Mouse (Mus musculus): ENCODE data around the gene Gatad2a. TPM values are rescaled to one million over a fixed set of nuclear protein-coding genes. Genes with fewer than 3 reads are reported as not detected.

Gene Gatad2a
- polyA plus RNA-seq, 1 experiment = 34.5 TPM

DNA sequence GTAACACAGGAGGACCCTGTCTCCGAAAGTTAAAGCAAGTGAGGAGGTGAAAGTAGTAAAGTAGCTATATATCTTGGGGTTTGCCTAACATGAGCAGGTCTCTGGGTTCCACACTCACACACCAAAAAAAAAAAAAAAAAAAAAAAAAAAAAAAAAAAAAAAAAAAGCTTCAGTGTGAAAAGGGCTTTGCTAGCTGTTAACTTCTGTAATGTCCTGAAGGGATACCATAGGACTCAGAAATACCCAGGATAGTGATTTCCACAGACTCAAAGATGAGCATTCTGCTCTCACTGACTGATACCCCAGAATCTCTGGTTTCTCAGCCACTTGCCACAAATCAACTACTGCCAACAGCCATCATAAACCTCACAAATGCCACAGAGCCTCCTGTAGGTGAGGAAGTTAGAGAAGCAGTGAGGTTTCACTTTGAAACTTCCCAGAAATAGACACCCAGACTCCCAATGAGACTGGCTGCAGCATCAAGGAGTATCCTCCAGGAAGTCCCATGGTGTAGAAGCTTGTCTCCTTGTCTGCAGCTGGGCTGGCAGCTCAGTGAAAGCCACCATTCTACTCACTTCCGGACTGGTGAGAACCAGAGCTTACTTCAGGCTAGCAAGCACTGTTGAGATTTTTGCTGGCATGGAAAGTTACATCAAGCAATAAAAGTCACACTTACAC, 11.2 kb downstream of the Gatad2a start:
- no peak for TF ChIP-seq POLR2A (IDR thresholded peaks at IDR 0.05; ENCODE audit: borderline replicate concordance, control insufficient read depth, low read depth, low read length)
- no peak for TF ChIP-seq CTCF (IDR thresholded peaks at IDR 0.05; ENCODE audit: control insufficient read depth, insufficient read depth, low read length)
- Histone ChIP-seq H3K27ac (ENCODE audit: control insufficient read depth, insufficient read depth, low read depth, low read length, poor library complexity) (no peak overlapping the region), H3K4me1 (ENCODE audit: control insufficient read depth, insufficient read depth, low read length) (no peaks in the 10 kb centered on the region; the same call in none of the 2 replicates), H3K4me3 (replicated peaks; ENCODE audit: control insufficient read depth, low read depth, low read length) (no peak overlapping the region)
- 50% methylated on average over 2 of the region's 2 CpGs for WGBS

DNA sequence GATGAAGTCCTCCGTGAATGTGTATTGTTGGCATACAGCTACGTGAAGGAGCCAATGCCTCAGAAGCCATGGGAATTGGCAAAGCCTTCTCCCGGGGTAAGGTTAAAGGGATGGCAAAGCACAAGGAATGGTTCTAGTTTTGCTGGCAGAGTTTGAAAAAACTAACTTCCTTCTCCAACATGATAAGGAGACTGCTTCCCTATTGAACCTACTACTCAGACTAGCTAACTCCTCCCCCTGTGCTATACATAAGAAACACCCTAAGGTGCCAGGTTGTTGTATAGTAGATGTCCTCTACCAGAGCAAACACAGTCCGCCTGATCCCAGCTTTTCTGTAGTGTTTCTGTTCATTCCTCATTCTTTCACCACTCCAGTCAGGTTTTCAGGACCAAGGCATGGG, 17.7 kb downstream of the Gatad2a start:
- 82% methylated on average over 4 of the region's 4 CpGs for WGBS
- no peak overlapping the region for H3K4me3 ChIP-seq (replicated peaks; ENCODE audit: control insufficient read depth, low read depth, low read length)
- H3K4me1 ChIP-seq (ENCODE audit: control insufficient read depth, insufficient read depth, low read length) = no peaks in the 10 kb centered on the region; the same call in none of the 2 replicates
- no peak overlapping the region for H3K27ac ChIP-seq (ENCODE audit: control insufficient read depth, insufficient read depth, low read depth, low read length, poor library complexity)
- no peak for TF ChIP-seq POLR2A (IDR thresholded peaks at IDR 0.05; ENCODE audit: borderline replicate concordance, control insufficient read depth, low read depth, low read length)
- no peak for TF ChIP-seq CTCF (IDR thresholded peaks at IDR 0.05; ENCODE audit: control insufficient read depth, insufficient read depth, low read length)

DNA sequence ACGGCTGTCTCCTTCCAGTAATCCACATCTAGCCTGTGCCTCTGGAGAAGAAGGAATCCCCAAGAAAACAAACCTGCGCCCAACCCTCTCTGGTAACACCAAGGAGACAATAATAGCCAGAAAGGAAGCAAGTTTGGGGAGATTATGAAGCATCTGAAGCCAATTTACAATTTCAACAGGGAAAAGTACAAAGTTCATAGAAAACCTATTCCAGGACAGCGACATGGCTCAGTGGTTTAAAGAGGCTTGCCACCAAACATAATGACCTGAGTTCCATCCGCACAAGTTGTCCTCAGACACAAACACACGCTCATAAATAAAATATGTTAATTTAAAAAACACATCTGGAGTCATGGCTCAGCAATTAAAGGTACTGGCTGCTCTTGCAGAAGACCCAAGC, 21.4 kb downstream of the Gatad2a start:
- H3K4me3 ChIP-seq (replicated peaks; ENCODE audit: control insufficient read depth, low read depth, low read length) = peak overlapping the region; percentile 67
- WGBS = 53% methylated on average over 5 of the region's 5 CpGs
- H3K27ac ChIP-seq (ENCODE audit: control insufficient read depth, insufficient read depth, low read depth, low read length, poor library complexity) = peak overlapping the region; percentile 88
- no peak for TF ChIP-seq POLR2A (IDR thresholded peaks at IDR 0.05; ENCODE audit: borderline replicate concordance, control insufficient read depth, low read depth, low read length)
- TF ChIP-seq CTCF (IDR thresholded peaks at IDR 0.05; ENCODE audit: control insufficient read depth, insufficient read depth, low read length) = no peak
- H3K4me1 ChIP-seq (ENCODE audit: control insufficient read depth, insufficient read depth, low read length) = peaks cover 4% of the 10 kb centered on the region; the same call in 1 of the 2 replicates

DNA sequence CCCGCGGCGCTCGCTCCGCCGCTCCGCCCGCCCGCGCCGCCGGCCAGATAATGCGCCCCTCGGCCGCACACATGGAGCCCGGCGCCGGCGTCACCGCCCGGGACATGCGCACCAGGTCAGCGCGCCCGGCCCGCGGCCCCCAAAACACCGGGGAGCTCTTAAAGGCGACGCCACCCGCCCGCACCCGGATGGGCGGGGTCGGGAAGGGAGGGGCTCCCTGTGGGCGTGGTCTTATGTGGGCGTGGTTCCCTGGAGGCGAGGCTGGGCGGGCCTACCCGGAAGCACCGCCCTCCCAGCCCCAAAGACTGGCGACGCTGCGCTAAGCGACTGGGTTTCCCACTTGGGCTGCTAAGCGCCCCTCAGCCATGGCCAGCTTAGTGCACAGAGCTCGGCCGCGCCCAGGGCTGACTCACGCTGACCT, 22.0 kb downstream of the Gatad2a start:
- under 1% methylated on average over 50 of the region's 50 CpGs for WGBS
- Histone ChIP-seq H3K4me1 (ENCODE audit: control insufficient read depth, insufficient read depth, low read length) (peaks cover 4% of the 10 kb centered on the region; the same call in 1 of the 2 replicates), H3K4me3 (replicated peaks; ENCODE audit: control insufficient read depth, low read depth, low read length) (peak overlapping the region; percentile 67), H3K27ac (ENCODE audit: control insufficient read depth, insufficient read depth, low read depth, low read length, poor library complexity) (peak overlapping the region; percentile 88)
- TF ChIP-seq CTCF (IDR thresholded peaks at IDR 0.05; ENCODE audit: control insufficient read depth, insufficient read depth, low read length) (no peak), POLR2A (IDR thresholded peaks at IDR 0.05; ENCODE audit: borderline replicate concordance, control insufficient read depth, low read depth, low read length) (peak; percentile 65; the same call in 1 of the 2 replicates)

DNA sequence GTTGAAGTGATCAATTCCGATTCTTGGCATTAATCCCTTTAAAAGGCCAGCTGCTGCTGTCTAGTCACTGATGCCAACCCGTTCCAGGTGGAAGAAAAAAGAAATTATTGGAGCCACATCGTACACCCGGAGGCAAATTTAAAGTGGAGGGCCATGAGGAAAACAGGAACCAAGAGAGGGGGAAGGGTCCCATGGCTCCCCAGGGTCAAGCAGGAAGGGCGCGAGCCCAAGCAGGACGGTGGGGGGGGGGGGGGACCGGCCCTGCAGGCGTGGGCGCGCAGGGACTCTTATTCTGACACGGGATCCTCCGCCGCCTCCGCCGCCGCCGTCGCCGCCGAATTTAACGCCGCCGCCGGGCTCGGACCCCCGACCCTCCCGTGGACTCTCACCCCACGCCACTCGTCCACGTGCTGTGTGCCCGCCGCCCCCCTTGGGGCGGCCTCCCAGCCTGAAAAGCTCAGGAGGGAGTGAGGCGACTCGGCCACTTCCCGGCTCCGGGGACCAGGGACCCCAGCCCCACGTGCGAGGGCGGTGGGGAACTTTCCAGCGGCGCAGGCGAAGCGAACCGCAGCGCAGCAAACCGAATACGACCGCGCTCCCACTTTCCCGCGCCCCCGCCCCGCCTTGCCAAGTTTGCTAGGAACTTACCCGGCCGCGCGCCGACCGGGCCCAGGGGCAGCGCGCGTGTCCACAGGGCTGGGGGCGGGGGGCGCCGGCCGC, 22.6 kb downstream of the Gatad2a start:
- peak overlapping the region; percentile 67 for H3K4me3 ChIP-seq (replicated peaks; ENCODE audit: control insufficient read depth, low read depth, low read length)
- WGBS = under 1% methylated on average over 68 of the region's 68 CpGs
- H3K27ac ChIP-seq (ENCODE audit: control insufficient read depth, insufficient read depth, low read depth, low read length, poor library complexity) = peak overlapping the region; percentile 88
- H3K4me1 ChIP-seq (ENCODE audit: control insufficient read depth, insufficient read depth, low read length) = peaks cover 4% of the 10 kb centered on the region; the same call in 1 of the 2 replicates
- TF ChIP-seq CTCF (IDR thresholded peaks at IDR 0.05; ENCODE audit: control insufficient read depth, insufficient read depth, low read length) (no peak), POLR2A (IDR thresholded peaks at IDR 0.05; ENCODE audit: borderline replicate concordance, control insufficient read depth, low read depth, low read length) (no peak)

DNA sequence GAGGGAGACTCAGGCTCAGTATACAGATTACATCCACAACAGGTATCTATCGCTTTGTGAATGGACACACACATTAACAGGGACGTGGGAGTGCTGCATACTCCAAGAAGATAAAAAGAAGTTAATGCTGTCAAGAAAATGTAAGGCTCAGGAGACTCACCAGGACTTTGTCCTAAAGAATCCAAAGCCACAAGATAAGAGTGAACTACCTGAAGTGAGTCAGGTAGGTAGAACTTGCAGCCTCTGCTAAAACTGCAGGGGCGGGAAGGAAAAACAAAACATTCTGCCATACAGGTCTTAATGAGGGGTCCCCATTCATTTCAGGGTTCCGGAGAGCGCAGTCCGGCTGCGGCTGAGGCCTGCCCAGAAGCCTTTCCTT, 23.1 kb downstream of the Gatad2a start:
- Histone ChIP-seq H3K4me3 (replicated peaks; ENCODE audit: control insufficient read depth, low read depth, low read length) (peak overlapping the region; percentile 67), H3K27ac (ENCODE audit: control insufficient read depth, insufficient read depth, low read depth, low read length, poor library complexity) (no peak overlapping the region), H3K4me1 (ENCODE audit: control insufficient read depth, insufficient read depth, low read length) (peaks cover 4% of the 10 kb centered on the region; the same call in 1 of the 2 replicates)
- WGBS = 31% methylated on average over 7 of the region's 7 CpGs
- TF ChIP-seq POLR2A (IDR thresholded peaks at IDR 0.05; ENCODE audit: borderline replicate concordance, control insufficient read depth, low read depth, low read length) (no peak), CTCF (IDR thresholded peaks at IDR 0.05; ENCODE audit: control insufficient read depth, insufficient read depth, low read length) (no peak)

DNA sequence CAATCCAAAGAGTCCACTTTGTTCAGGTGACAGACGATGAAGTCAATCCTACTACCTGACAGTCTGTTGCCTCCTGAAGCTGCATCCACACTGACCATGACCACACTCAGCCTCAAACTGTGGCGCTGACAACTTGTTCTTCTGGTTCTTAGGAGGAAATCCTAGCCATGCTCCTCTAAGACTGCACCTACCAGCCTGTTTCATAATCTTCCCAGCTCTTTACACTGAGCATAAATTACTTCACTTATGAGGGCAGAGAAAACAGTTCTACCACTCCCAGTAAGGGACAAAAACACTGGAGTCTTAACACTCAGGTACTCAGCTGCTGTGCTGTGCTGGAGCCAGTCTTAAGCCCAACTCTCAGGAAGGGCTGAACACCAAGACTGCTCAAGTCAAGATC, 25.3 kb downstream of the Gatad2a start:
- Histone ChIP-seq H3K4me3 (replicated peaks; ENCODE audit: control insufficient read depth, low read depth, low read length) (no peak overlapping the region), H3K4me1 (ENCODE audit: control insufficient read depth, insufficient read depth, low read length) (peaks cover 4% of the 10 kb centered on the region; the same call in 1 of the 2 replicates), H3K27ac (ENCODE audit: control insufficient read depth, insufficient read depth, low read depth, low read length, poor library complexity) (no peak overlapping the region)
- 63% methylated on average over 2 of the region's 2 CpGs for WGBS
- TF ChIP-seq POLR2A (IDR thresholded peaks at IDR 0.05; ENCODE audit: borderline replicate concordance, control insufficient read depth, low read depth, low read length) (no peak), CTCF (IDR thresholded peaks at IDR 0.05; ENCODE audit: control insufficient read depth, insufficient read depth, low read length) (no peak)

DNA sequence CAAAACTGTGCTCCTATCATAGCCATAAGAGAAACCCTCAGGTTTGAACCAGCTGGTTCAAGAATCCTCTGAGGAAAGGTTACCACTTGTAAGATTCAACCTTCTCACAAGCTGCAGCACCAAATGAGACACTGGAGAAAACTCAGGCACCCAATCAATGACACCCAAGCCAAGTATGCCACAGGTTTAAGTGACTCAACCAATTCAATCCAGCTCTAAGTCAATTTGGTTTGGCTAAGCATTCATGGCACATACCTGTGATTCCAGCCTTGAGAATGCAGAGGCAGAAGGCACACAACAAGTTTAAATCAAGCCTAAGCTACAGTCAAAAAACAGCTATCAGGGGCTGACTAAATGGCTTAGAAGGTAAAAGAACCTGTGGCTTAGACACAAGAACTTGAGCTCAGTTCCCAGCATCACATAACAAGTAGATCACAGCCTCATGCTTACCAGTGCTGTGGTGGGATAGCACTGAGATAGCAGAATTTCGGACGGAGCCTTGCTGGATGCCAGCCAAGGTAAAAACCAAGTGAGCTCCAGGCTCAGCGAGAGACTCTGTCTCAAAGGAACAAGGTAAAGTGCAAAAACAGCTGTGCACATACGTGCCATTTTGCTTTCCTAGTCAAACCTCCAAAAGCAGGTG, 28.8 kb downstream of the Gatad2a start:
- Histone ChIP-seq H3K4me1 (ENCODE audit: control insufficient read depth, insufficient read depth, low read length) (peaks cover 5% of the 10 kb centered on the region; the same call in 1 of the 2 replicates), H3K27ac (ENCODE audit: control insufficient read depth, insufficient read depth, low read depth, low read length, poor library complexity) (no peak overlapping the region), H3K4me3 (replicated peaks; ENCODE audit: control insufficient read depth, low read depth, low read length) (no peak overlapping the region)
- TF ChIP-seq POLR2A (IDR thresholded peaks at IDR 0.05; ENCODE audit: borderline replicate concordance, control insufficient read depth, low read depth, low read length) (no peak), CTCF (IDR thresholded peaks at IDR 0.05; ENCODE audit: control insufficient read depth, insufficient read depth, low read length) (no peak)
- WGBS = 64% methylated on average over 4 of the region's 4 CpGs
